Mouse (Mus musculus) stomach, embryonic 15.5 days (tissue): ENCODE measurements around the gene Kcnk7. TPM values are rescaled to one million over a fixed set of nuclear protein-coding genes. Genes with fewer than 3 reads are reported as not detected.
A peak's percentile ranks its signal among the peaks of the same experiment; 100 is the strongest.
"Not testable (repeated sequence)": the region's sequence is repeated elsewhere in the genome, so short reads cannot be mapped to it uniquely, and the experiment has no call there.

ENCODE experiments used
- ATAC-seq: fragments of 200-750 bp; cut with Nextera tagmentation; 2 replicates; pipeline ENCODE4 v1.8.0; 2017; ENCODE audit warnings: low read depth, moderate number of reproducible peaks, moderate TSS enrichment; ENCODE audit not compliant: insufficient read depth, low FRiP score
- H3K27ac ChIP-seq: fragments of 300-500 bp; sonication (generic); 2 replicates; pipeline ENCODE4 v1.5.1; 2015; ENCODE audit warnings: mild to moderate bottlenecking, inconsistent platforms
- H3K27me3 ChIP-seq: fragments of 300-500 bp; sonication (generic); replicated peaks from 2 replicates; pipeline ENCODE4 v1.6.1; 2015; ENCODE audit warnings: inconsistent platforms
- H3K36me3 ChIP-seq: fragments of 300-500 bp; sonication (generic); 2 replicates; pipeline ENCODE4 v1.6.1; 2015; ENCODE audit warnings: inconsistent platforms
- H3K4me1 ChIP-seq: fragments of 300-500 bp; sonication (generic); 2 replicates; pipeline ENCODE4 v1.6.1; 2015; ENCODE audit warnings: inconsistent platforms
- H3K4me2 ChIP-seq: fragments of 300-500 bp; sonication (generic); 2 replicates; pipeline ENCODE4 v1.6.1; 2015; ENCODE audit warnings: mild to moderate bottlenecking, inconsistent platforms
- H3K4me3 ChIP-seq: fragments of 300-500 bp; sonication (generic); replicated peaks from 2 replicates; pipeline ENCODE4 v1.5.1; 2015; ENCODE audit warnings: inconsistent platforms
- H3K9ac ChIP-seq: fragments of 300-500 bp; sonication (generic); 2 replicates; pipeline ENCODE4 v1.6.1; 2015; ENCODE audit warnings: inconsistent platforms
- H3K9me3 ChIP-seq: fragments of 300-500 bp; sonication (generic); 2 replicates; pipeline ENCODE4 v1.6.1; 2016; ENCODE audit warnings: inconsistent platforms
- WGBS: fragments of 180-500 bp; shearing (Covaris S2); methylation state at CpG from one replicate; pipeline ENCODE4 v1.1.7; 2015; 5-methylcytosine and 5-hydroxymethylcytosine counted together
- polyA plus RNA-seq: library from polyadenylated mRNA; unstranded; fragments of >200 nt; fragmentation: Nextera tagmentation; extraction: Ambion mirVana; gene quantifications from 2 replicates; pipeline ENCODE4 v1.2.1, GENCODE M21; 2015

Gene Kcnk7
- polyA plus RNA-seq, 1 experiment from 2014 or later = 1.3 TPM

- no peaks in the 10 kb centered on the region for H3K9me3 ChIP-seq
- H3K4me2 ChIP-seq = no peak overlapping the region
- no peak overlapping the region for H3K4me3 ChIP-seq
- no peak for ATAC-seq
- peaks cover 11% of the 10 kb centered on the region for H3K4me1 ChIP-seq
- no peak overlapping the region for H3K27ac ChIP-seq
- no peak overlapping the region for H3K9ac ChIP-seq
- WGBS = 94% methylated on average over 13 of the region's 13 CpGs
- H3K36me3 ChIP-seq = peaks cover 55% of the 10 kb centered on the region
- H3K27me3 ChIP-seq = no peaks in the 10 kb centered on the region
These were observed 19.2 kb upstream of the Kcnk7 start for GRCm38 (mm10) chr19:5684985-5685384.

GRCm38 (mm10) chr19:5685431-5685830 lies 18.7 kb upstream of the Kcnk7 start:
- Histone ChIP-seq H3K4me3 (no peak overlapping the region), H3K4me1 (peaks cover 15% of the 10 kb centered on the region), H3K27me3 (no peaks in the 10 kb centered on the region), H3K36me3 (peaks cover 50% of the 10 kb centered on the region), H3K4me2 (no peak overlapping the region), H3K27ac (no peak overlapping the region), H3K9ac (no peak overlapping the region), H3K9me3 (no peaks in the 10 kb centered on the region)
- WGBS = 95% methylated on average over 19 of the region's 19 CpGs
- ATAC-seq = no peak

- WGBS = 91% methylated on average over 11 of the region's 11 CpGs
- Histone ChIP-seq H3K9ac (no peak overlapping the region), H3K4me1 (peaks cover 20% of the 10 kb centered on the region), H3K36me3 (peaks cover 46% of the 10 kb centered on the region), H3K4me3 (no peak overlapping the region), H3K4me2 (no peak overlapping the region), H3K27me3 (no peaks in the 10 kb centered on the region), H3K27ac (no peak overlapping the region), H3K9me3 (no peaks in the 10 kb centered on the region)
- ATAC-seq = no peak
These were observed 18.3 kb upstream of the Kcnk7 start for GRCm38 (mm10) chr19:5685861-5686260.

GRCm38 (mm10) chr19:5686437-5686836 lies 17.7 kb upstream of the Kcnk7 start:
- no peak overlapping the region for H3K4me2 ChIP-seq

GRCm38 (mm10) chr19:5686954-5687353 lies 17.2 kb upstream of the Kcnk7 start:
- not testable (repeated sequence) for ATAC-seq, H3K9ac ChIP-seq, H3K27me3 ChIP-seq, H3K9me3 ChIP-seq, H3K4me2 ChIP-seq, H3K27ac ChIP-seq
- 91% methylated on average over 12 of the region's 12 CpGs for WGBS
- Histone ChIP-seq H3K4me3 (peak overlapping the region; percentile 97; the same call in 1 of the 2 replicates), H3K4me1 (peaks cover 31% of the 10 kb centered on the region), H3K36me3 (peaks cover 40% of the 10 kb centered on the region)

More at GRCm38 (mm10) chr19:5686437-5686836, 17.7 kb upstream of the Kcnk7 start:
- Histone ChIP-seq H3K4me3 (no peak overlapping the region), H3K4me1 (peaks cover 25% of the 10 kb centered on the region), H3K36me3 (peaks cover 45% of the 10 kb centered on the region), H3K9me3 (no peaks in the 10 kb centered on the region), H3K9ac (no peak overlapping the region), H3K27ac (no peak overlapping the region), H3K27me3 (no peaks in the 10 kb centered on the region)
- 71% methylated on average over 13 of the region's 13 CpGs for WGBS
- no peak for ATAC-seq

GRCm38 (mm10) chr19:5687738-5688137 lies 16.4 kb upstream of the Kcnk7 start:
- Histone ChIP-seq H3K4me3 (peak overlapping the region; percentile 97), H3K9me3 (no peaks in the 10 kb centered on the region), H3K36me3 (peaks cover 36% of the 10 kb centered on the region), H3K4me2 (peak overlapping the region; percentile 99), H3K27ac (peak overlapping the region; percentile 95), H3K4me1 (peaks cover 38% of the 10 kb centered on the region), H3K9ac (peak overlapping the region; percentile 85), H3K27me3 (no peaks in the 10 kb centered on the region)
- no peak for ATAC-seq
- 21% methylated on average over 9 of the region's 9 CpGs for WGBS

GRCm38 (mm10) chr19:5688200-5689087 lies 15.7 kb upstream of the Kcnk7 start, which contains the start of the genes Map3k11 and Pcnx3:
Map3k11 (plus strand) TSS chr19:5688742.
Pcnx3 (minus strand) TSS chr19:5688908.
- H3K27me3 ChIP-seq = no peaks in the 10 kb centered on the region
- peak; percentile 90 for ATAC-seq
- peak within 1 kb of the TSS; percentile 99 for H3K4me2 ChIP-seq
- H3K36me3 ChIP-seq = peaks cover 34% of the 10 kb centered on the region
- peak within 1 kb of the TSS; percentile 95 for H3K27ac ChIP-seq
- H3K9me3 ChIP-seq = no peaks in the 10 kb centered on the region
- peak within 1 kb of the TSS; percentile 97 for H3K4me3 ChIP-seq
- WGBS = under 1% methylated on average over 67 of the region's 69 CpGs
- H3K4me1 ChIP-seq = peaks cover 45% of the 10 kb centered on the region
- H3K9ac ChIP-seq = peak within 1 kb of the TSS; percentile 85

- Histone ChIP-seq H3K9me3 (no peaks in the 10 kb centered on the region), H3K9ac (peak overlapping the region; percentile 70), H3K4me2 (peak overlapping the region; percentile 99), H3K27ac (peak overlapping the region; percentile 95), H3K27me3 (no peaks in the 10 kb centered on the region), H3K4me1 (peaks cover 49% of the 10 kb centered on the region), H3K4me3 (peak overlapping the region; percentile 97), H3K36me3 (peaks cover 34% of the 10 kb centered on the region)
- ATAC-seq = no peak
- WGBS = under 1% methylated on average over 7 of the region's 7 CpGs
These were observed 15.1 kb upstream of the Kcnk7 start for GRCm38 (mm10) chr19:5689088-5689428.

GRCm38 (mm10) chr19:5689565-5690342 lies 14.4 kb upstream of the Kcnk7 start:
- Histone ChIP-seq H3K36me3 (peaks cover 34% of the 10 kb centered on the region), H3K4me1 (peaks cover 51% of the 10 kb centered on the region), H3K27ac (peak overlapping the region; percentile 95), H3K4me3 (peak overlapping the region; percentile 97), H3K4me2 (peak overlapping the region; percentile 99), H3K9ac (peak overlapping the region; percentile 70), H3K9me3 (no peaks in the 10 kb centered on the region), H3K27me3 (no peaks in the 10 kb centered on the region)
- WGBS = 4% methylated on average over 42 of the region's 42 CpGs
- ATAC-seq = peak; percentile 77

GRCm38 (mm10) chr19:5690343-5690735 lies 13.8 kb upstream of the Kcnk7 start:
- Histone ChIP-seq H3K9ac (peak overlapping the region; percentile 70), H3K27ac (peak overlapping the region; percentile 95), H3K4me1 (peaks cover 51% of the 10 kb centered on the region), H3K36me3 (peaks cover 34% of the 10 kb centered on the region), H3K9me3 (no peaks in the 10 kb centered on the region), H3K27me3 (no peaks in the 10 kb centered on the region), H3K4me3 (peak overlapping the region; percentile 97), H3K4me2 (peak overlapping the region; percentile 99)
- WGBS = 51% methylated on average over 15 of the region's 15 CpGs
- no peak for ATAC-seq

- peak overlapping the region; percentile 97 for H3K4me3 ChIP-seq
- peaks cover 62% of the 10 kb centered on the region for H3K4me1 ChIP-seq
- H3K27ac ChIP-seq = peak overlapping the region; percentile 95
- 63% methylated on average over 5 of the region's 5 CpGs for WGBS
- H3K9ac ChIP-seq = peak overlapping the region; percentile 70
- no peak for ATAC-seq
- peak overlapping the region; percentile 99 for H3K4me2 ChIP-seq
- no peaks in the 10 kb centered on the region for H3K9me3 ChIP-seq
- H3K36me3 ChIP-seq = peaks cover 36% of the 10 kb centered on the region
- no peaks in the 10 kb centered on the region for H3K27me3 ChIP-seq
These were observed 12.6 kb upstream of the Kcnk7 start for GRCm38 (mm10) chr19:5691601-5692000.
